Mouse (Mus musculus): ENCODE data around the gene Rbm20.

- TF ChIP-seq CTCF (conservative IDR thresholded peaks at IDR 0.05; ENCODE audit: low read length) (no peak), NANOG (IDR thresholded peaks at IDR 0.05; ENCODE audit: borderline replicate concordance, low read length) (no peak)
These were observed 184.2 kb downstream of the Rbm20 start for GRCm38 (mm10) chr19:53861346-53861745.
